Mouse (Mus musculus): Measurements from ENCODE around the gene Dlg2.

DNA sequence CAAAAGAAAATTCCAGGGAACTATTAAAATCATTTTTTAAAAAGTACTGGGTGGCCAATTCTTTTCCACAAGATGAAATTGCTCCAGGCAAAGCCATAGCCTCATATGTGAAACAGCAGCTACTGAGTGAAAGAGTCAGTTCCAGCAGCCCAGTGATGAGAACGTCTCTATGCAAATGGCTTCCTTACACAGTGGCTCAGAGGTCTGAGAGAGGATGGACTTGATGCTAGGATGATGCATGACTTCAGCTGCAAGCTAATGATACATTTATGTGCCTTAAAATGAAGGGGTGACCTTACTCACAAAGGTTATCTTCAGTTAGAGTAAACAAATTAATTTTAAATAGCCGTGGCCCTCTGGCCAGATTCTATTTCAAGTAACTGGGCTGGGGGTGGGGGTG is 1420.5 kb downstream of the Dlg2 start:
- TF ChIP-seq POLR2A (IDR thresholded peaks at IDR 0.05; ENCODE audit: borderline replicate concordance, extremely low read depth, insufficient read depth, insufficient read length, poor library complexity, severe bottlenecking), result no peak
- no peak for TF ChIP-seq CTCF (IDR thresholded peaks at IDR 0.05; ENCODE audit: borderline replicate concordance, extremely low read depth, insufficient read depth, insufficient read length)

Data from brain, embryonic 14.5 days (tissue).